Mouse (Mus musculus) small intestine, adult 2 months (tissue): ENCODE data around the gene Ccdc7a.

Experiments used
- CTCF ChIP-seq: fragments of 200-500 bp; IDR thresholded peaks from 2 replicates; pipeline ENCODE4 v1.5.1; 2012; ENCODE audit warnings: low read depth, mild to moderate bottlenecking, control low read depth, inconsistent platforms, low read length, moderate library complexity, mixed read lengths; ENCODE audit not compliant: insufficient replicate concordance, insufficient read length; ENCODE audit errors: extremely low read depth
- POLR2A ChIP-seq: fragments of 200-500 bp; IDR thresholded peaks from 2 replicates; pipeline ENCODE4 v1.6.1; 2012; ENCODE audit warnings: low read depth, mild to moderate bottlenecking, control low read depth, inconsistent platforms, low read length, moderate library complexity

DNA sequence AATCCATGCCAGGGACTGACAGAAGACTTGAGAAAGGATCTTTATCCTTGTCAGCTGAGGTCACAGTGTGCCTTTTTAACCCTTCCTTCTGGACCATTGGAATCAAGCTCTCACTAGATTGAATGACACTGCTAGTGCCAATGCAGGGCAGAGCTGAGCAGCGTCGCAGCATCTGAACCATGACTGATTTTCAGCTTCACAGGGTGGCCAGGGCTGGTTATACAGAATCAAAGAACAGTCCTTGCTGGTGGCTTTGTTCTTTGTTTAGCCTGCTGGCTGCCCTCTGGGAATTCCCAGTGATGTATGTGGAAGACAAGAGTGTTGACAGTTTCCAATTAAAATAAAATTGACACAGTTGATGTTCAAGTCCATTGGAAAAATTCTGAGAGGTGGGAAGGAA lies 333.1 kb downstream of the Ccdc7a start:
- TF ChIP-seq CTCF (no peak), POLR2A (no peak)
